Mouse (Mus musculus): Measurements from ENCODE around the gene Zfp523.

Gene Zfp523

DNA sequence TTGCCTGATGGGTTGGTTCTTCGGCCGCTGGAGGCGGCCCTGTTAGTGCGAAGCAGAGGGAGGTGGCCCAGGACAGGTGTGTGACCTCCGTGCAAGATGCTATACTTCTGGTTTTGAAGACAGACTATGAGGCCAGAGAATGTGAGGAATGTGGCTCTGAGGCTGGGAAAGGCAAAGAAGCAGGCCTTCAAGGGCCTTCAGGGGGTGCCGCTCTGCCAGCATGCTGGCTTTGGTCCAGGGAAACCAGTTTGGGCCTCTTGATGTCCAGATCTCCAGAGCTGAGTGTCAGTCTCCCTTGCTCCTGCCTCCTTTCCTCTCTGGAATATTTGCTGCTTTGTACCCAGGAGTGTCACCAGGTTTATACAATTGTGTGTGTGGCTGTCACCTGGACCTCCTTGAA is 65.4 kb downstream of the Zfp523 start:
- DNase-seq (ENCODE audit: low read depth, low spot score) = no peak

DNA sequence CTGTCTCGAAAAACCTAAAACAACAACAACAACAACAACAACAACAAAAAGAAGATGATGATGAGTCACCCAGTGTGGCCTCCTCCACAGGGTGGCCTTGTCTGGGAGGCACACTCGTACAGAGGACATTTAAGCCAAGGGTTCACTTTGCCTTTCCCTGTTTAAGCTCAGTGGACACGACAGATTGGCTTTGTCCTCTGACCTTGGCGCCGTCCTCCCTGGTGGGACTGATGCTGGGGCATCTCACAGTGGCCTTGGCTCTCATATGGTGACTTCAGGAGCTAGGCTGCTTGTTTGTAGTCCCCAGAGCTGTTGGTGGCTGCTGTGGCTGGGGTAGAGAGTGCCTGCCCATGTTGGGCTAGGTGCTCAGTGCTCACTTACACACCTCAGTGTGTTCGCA is 67.3 kb downstream of the Zfp523 start:
- DNase-seq (ENCODE audit: low read depth, low spot score) = no peak

DNA sequence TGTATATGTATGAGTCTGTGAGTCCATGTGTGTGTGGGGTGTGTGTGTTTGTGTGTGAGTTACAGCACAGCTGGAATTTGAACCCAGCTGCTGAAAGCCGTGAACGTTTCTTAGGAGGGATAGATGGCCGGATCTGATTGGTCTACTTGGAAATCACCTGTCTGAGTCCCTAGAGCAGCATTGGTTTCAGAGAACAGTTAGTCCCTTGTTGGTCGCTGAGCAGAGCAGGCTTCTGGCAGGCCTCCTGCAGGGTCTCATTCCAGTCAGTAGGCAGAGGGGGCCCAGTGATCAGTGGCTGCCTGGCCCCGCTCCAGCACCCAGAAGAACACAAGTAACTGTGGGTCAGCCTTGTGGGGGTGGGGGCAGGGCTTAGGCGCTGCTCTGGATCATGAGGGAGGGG is 67.8 kb downstream of the Zfp523 start:
- DNase-seq (ENCODE audit: low read depth, low spot score) = no peak

DNA sequence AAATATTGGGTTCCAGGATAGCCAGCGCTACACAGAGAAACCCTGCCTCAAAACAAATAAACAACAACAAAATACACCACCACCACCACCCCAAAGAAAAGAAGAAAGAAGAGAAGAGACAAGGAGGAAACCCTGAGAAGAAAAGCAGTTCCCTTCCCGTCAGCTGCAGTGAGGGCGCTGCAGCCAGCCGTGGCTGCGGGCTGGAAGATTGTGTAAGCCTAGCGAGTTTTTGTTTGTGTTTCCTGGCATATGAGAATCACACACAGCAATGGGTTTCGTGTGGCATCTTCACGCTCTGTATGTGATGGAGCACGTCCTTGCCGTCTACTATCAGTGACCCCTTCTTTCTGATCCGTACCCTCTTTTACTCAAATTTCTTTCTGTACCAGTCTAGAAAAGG is 69.7 kb downstream of the Zfp523 start:
- no peak for DNase-seq (ENCODE audit: low read depth, low spot score)

DNA sequence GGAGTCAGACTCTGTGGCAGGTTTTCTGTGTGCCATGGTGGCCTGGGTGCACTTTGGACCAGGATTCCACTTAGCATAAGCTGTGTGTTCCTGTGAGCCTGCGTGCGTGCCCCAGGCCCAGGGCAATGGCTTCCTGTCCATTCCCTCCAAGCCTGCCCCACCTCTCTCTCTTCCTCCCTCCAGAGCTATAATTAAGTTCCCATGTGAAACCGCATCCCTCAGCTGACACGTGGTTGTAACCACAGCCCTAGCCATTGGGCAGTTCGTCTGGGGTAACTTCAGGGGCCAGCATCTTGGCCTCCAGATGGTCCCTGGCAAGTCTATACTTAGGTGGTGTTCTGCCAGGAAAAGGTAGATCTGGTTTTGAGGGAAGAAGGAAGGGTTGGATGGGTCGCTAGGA is 70.7 kb downstream of the Zfp523 start:
- DNase-seq (ENCODE audit: low read depth, low spot score) = no peak

DNA sequence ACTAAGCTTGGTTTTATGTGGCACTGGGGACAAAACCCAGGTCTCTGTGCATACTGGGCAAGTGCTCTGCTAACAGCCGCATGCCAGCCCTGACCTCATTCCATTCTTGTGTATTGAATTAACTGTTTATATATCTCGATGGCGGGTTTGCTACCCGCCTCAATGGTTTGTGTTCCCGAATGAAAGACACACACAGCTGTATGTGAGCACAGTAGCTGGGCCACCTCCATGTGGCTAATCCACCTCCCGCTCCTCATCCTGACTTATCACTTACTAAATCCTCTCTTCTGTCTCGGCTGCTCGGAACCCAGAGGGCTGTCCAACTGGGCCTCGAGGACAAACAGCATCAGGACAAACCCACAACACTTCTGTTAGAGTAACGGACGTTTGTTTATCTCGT is 72.1 kb downstream of the Zfp523 start:
- DNase-seq (ENCODE audit: low read depth, low spot score) = no peak

DNA sequence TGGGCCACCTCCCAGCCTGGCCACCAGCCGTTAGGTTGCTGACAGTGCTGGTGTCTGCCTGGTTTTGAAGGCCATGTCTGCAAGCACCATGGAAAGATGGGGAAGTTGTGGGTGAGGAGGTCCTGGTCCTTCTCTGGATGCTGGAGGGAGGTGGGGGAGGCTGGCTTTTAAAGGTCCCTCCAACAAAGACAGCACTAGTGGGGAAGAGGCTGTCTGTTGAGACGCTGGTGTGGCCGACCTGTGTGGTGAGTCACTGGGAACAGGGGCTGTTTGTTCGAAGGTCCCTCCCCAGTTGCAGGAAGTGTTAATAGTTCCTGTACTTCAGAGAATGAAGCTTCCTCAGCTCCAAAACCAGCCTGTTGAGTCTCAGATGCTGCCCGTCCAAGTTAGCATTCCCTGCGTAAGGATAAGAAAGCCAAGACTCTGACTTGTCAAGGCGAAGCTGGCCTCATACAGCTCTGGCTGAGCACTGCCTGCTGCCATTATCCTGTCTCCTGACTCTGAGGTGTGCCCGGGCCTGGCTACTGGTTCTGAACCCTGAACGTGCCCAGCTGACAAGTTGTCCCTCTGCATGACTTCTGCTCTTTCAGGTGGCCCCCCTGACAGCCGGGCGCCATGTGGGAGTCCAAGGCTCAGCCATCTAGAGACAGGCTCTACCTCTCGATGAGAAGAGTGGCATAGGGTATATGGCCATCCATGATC is 74.8 kb downstream of the Zfp523 start:
- no peak for DNase-seq (ENCODE audit: low read depth, low spot score)

DNA sequence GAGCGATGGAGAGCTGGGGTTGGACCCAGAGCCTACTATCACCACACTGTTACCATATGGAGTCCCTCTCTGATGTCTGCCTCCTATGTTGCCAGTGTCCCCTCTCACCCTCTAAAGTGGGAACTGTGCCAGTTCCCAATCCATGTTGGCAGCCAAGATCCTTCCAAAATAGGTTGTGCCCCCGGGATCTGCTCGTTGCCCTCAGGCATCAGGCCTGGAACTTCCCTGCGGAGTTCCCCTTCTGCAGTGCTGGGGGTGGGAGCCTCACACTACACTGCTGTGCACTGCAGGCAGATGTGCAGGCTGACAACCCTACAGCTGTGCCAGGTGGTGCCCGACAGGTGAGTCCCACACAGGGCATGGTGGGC is 75.3 kb downstream of the Zfp523 start:
- no peak for DNase-seq (ENCODE audit: low read depth, low spot score)

DNA sequence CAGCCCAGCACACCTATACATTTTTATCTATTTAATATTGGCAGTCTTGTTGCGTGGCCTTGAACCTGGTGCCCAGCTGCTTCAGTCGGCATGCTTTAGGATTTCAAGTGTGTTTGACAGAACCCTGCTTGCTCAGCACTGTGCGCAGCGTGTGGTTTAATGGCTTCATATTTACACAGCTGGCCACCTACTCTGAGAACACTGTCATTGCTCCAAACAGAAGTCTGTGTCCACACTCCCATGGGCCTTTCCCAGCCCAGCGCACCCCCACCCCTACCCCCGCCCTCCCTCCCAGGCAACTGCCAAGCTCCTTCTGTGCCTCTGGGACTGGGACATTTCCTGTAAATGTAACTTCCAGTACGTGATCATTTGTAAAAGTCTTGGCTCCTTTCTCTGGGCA is 76.3 kb downstream of the Zfp523 start:
- no peak for DNase-seq (ENCODE audit: low read depth, low spot score)

DNA sequence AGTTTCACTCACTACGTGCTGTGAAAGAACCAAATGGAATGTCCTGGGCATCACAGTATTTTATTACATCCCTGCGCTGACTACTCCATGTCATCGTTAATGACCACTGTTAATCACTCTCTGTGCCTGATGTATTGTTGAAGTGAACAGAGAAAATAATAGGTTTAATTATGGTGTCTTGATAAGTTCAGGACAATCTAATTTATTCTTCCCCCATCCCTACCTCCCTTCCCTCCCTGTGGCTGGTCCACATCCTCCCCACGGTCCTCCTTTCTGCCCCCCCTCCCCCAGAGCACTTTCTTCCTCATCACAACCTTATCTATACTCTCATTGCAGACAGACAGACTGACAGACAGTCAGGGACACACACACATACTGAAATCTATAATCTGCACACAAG is 77.9 kb downstream of the Zfp523 start:
- no peak for DNase-seq (ENCODE audit: low read depth, low spot score)

All from WW6 (cell line).